Mouse (Mus musculus) c-Kit-positive CD71-positive TER-119-negative erythroid progenitor cells, embryonic 14.5 days (primary cell): Measurements from ENCODE around the gene Fam160a1.

Experiments
- DNase-seq: peaks from one replicate; pipeline ENCODE4 v3.0.0-alpha.2; 2013; ENCODE audit warnings: low read depth

Fam160a1 gene

GRCm38 (mm10) chr3:85748863-85749262 is 68.2 kb downstream of the Fam160a1 start:
- no peak for DNase-seq

- no peak for DNase-seq
Measured at GRCm38 (mm10) chr3:85746116-85746515, 71.0 kb downstream of the Fam160a1 start.

GRCm38 (mm10) chr3:85741767-85742166 is 75.3 kb downstream of the Fam160a1 start:
- no peak for DNase-seq

- no peak for DNase-seq
Measured at GRCm38 (mm10) chr3:85738591-85738990, 78.5 kb downstream of the Fam160a1 start.

- no peak for DNase-seq
Measured at GRCm38 (mm10) chr3:85733939-85734729, 83.0 kb downstream of the Fam160a1 start.

GRCm38 (mm10) chr3:85727171-85727570 is 89.9 kb downstream of the Fam160a1 start:
- DNase-seq, result no peak

- DNase-seq, result no peak
Measured at GRCm38 (mm10) chr3:85725971-85726370, 91.1 kb downstream of the Fam160a1 start.

- DNase-seq, result peak; percentile 58
Measured at GRCm38 (mm10) chr3:85725110-85725509, 92.0 kb downstream of the Fam160a1 start.

- DNase-seq, result no peak
Measured at GRCm38 (mm10) chr3:85722581-85722980, 94.5 kb downstream of the Fam160a1 start.

- DNase-seq, result no peak
Measured at GRCm38 (mm10) chr3:85715764-85716297, 101.3 kb downstream of the Fam160a1 start.

GRCm38 (mm10) chr3:85713936-85714709 is 103.0 kb downstream of the Fam160a1 start:
- DNase-seq, result no peak

- peak; percentile 57 for DNase-seq
Measured at GRCm38 (mm10) chr3:85710695-85711094, 106.4 kb downstream of the Fam160a1 start.

- DNase-seq, result peak; percentile 32
Measured at GRCm38 (mm10) chr3:85707421-85707820, 109.7 kb downstream of the Fam160a1 start.

GRCm38 (mm10) chr3:85703141-85703882 is 113.8 kb downstream of the Fam160a1 start:
- DNase-seq, result no peak

GRCm38 (mm10) chr3:85698496-85698895 is 118.6 kb downstream of the Fam160a1 start:
- no peak for DNase-seq

- DNase-seq, result no peak
Measured at GRCm38 (mm10) chr3:85695056-85695455, 122.0 kb downstream of the Fam160a1 start.

- no peak for DNase-seq
Measured at GRCm38 (mm10) chr3:85693013-85693412, 124.1 kb downstream of the Fam160a1 start.

- no peak for DNase-seq
Measured at GRCm38 (mm10) chr3:85691134-85691533, 126.0 kb downstream of the Fam160a1 start.

- no peak for DNase-seq
Measured at GRCm38 (mm10) chr3:85688341-85688740, 128.8 kb downstream of the Fam160a1 start.

GRCm38 (mm10) chr3:85685271-85685670 is 131.8 kb downstream of the Fam160a1 start:
- DNase-seq, result no peak

- no peak for DNase-seq
Measured at GRCm38 (mm10) chr3:85683618-85684017, 133.5 kb downstream of the Fam160a1 start.

- DNase-seq, result no peak
Measured at GRCm38 (mm10) chr3:85681136-85681535, 136.0 kb downstream of the Fam160a1 start.
